Mouse (Mus musculus) embryonic facial prominence, embryonic 12.5 days (tissue): ENCODE measurements at regions not wholly inside any gene's neighbourhood (a gene's known extent, or its start where the extent isn't known, plus 50 kb on each side); places are given as distances from the start of the nearest gene placed in this dataset.
A peak's percentile ranks its signal among the peaks of the same experiment; 100 is the strongest.

Experiments
- ATAC-seq: fragments of 200-750 bp; cut with Nextera tagmentation; 2 replicates; pipeline ENCODE4 v1.8.0; 2017; ENCODE audit not compliant: insufficient number of reproducible peaks, insufficient read depth, low FRiP score, low TSS enrichment
- H3K27ac ChIP-seq: fragments of 300-500 bp; sonication (generic); 2 replicates; pipeline ENCODE4 v1.5.1; 2016; ENCODE audit warnings: mild to moderate bottlenecking
- H3K27me3 ChIP-seq: fragments of 300-500 bp; sonication (generic); 2 replicates; pipeline ENCODE4 v1.6.1; 2016; ENCODE audit warnings: mild to moderate bottlenecking, moderate library complexity
- H3K36me3 ChIP-seq: fragments of 300-500 bp; sonication (generic); 2 replicates; pipeline ENCODE4 v1.6.1; 2016; ENCODE audit warnings: mild to moderate bottlenecking
- H3K4me1 ChIP-seq: fragments of 300-500 bp; sonication (generic); 2 replicates; pipeline ENCODE4 v1.6.1; 2016
- H3K4me2 ChIP-seq: fragments of 300-500 bp; sonication (generic); replicated peaks from 2 replicates; pipeline ENCODE4 v1.6.1; 2016; ENCODE audit warnings: mild to moderate bottlenecking, moderate library complexity
- H3K4me3 ChIP-seq: fragments of 300-500 bp; sonication (generic); 2 replicates; pipeline ENCODE4 v1.5.1; 2016; ENCODE audit warnings: mild to moderate bottlenecking
- H3K9ac ChIP-seq: fragments of 300-500 bp; sonication (generic); 2 replicates; pipeline ENCODE4 v1.6.1; 2016; ENCODE audit warnings: mild to moderate bottlenecking, moderate library complexity
- H3K9me3 ChIP-seq: fragments of 300-500 bp; sonication (generic); 2 replicates; pipeline ENCODE4 v1.6.1; 2016; ENCODE audit warnings: mild to moderate bottlenecking, moderate library complexity
- WGBS: fragments of 180-500 bp; shearing (Covaris S2); methylation state at CpG from one replicate; pipeline ENCODE4 v1.1.7; 2016; 5-methylcytosine and 5-hydroxymethylcytosine counted together

- Histone ChIP-seq H3K36me3 (no peaks in the 10 kb centered on the region), H3K9me3 (no peaks in the 10 kb centered on the region), H3K27me3 (no peaks in the 10 kb centered on the region), H3K4me1 (no peaks in the 10 kb centered on the region), H3K9ac (no peak overlapping the region), H3K4me2 (no peak overlapping the region), H3K4me3 (no peak overlapping the region), H3K27ac (no peak overlapping the region)
- 84% methylated on average over 5 of the region's 5 CpGs for WGBS
- ATAC-seq, result no peak
Observed at GRCm38 (mm10) chr3:80042756-80043484, 158.6 kb downstream of the Fam198b start.

DNA sequence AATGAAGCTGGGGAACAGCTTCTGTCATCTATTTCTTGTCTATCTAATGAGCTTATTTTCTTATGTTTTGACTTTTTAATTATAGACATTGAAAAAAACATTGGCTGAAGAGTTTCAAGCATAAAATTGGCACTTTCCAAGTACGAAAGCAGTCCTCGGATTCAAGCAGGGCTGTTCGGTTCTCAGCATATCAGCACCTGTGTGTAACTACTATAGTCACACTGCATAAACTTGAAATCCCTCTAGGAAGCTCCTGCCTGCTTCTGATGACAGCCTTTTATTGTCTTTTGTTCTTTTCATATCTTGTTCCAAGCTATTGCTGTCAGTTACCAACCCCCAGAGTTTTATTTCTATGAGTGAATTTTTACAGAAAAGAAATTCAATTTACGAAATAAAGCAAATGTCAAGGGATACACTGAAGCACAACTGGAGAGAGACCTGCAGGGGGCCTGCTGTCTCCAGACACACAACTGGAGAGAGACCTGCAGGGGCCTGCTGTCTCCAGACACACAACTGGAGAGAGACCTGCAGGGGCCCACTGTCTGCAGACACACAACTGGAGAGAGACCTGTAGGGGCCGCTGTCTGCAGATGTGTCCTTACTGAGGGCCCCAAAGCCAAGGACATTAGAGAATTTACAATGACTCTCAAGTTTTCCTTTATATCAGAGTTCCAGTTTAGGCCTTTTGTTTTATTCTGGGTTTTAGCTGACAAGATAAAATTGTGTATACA, 165.3 kb downstream of the Fam198b start:
- H3K4me3 ChIP-seq, result no peak overlapping the region
- H3K27me3 ChIP-seq, result no peaks in the 10 kb centered on the region
- no peak overlapping the region for H3K9ac ChIP-seq
- no peaks in the 10 kb centered on the region for H3K9me3 ChIP-seq
- WGBS, result 83% methylated on average over 5 of the region's 5 CpGs
- H3K4me2 ChIP-seq, result no peak overlapping the region
- H3K27ac ChIP-seq, result no peak overlapping the region
- H3K4me1 ChIP-seq, result no peaks in the 10 kb centered on the region
- no peak for ATAC-seq
- H3K36me3 ChIP-seq, result no peaks in the 10 kb centered on the region

DNA sequence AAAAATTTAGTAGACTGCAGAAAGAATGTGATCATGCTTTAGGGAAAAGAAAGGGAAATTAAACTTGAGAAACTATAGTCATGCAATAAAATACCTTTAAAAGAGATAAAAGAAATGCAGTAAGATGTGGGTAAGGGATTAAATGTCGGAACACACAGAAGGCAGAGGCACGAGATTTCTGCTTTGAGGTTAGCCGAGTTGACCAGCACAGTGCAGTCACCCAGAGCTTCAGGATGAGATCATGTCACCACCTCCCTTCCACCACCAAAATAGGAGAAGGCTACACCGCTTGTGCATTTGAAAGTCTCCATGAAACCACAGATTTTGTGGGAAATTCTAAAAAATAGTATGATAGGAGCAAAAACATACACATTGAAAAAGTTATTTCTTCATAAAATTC, 166.6 kb downstream of the Fam198b start:
- 68% methylated on average over 4 of the region's 4 CpGs for WGBS
- H3K36me3 ChIP-seq, result no peaks in the 10 kb centered on the region
- ATAC-seq, result no peak

GRCm38 (mm10) chr3:80051963-80052362, 167.6 kb downstream of the Fam198b start:
- no peaks in the 10 kb centered on the region for H3K27me3 ChIP-seq
- H3K27ac ChIP-seq, result no peak overlapping the region
- H3K36me3 ChIP-seq, result no peaks in the 10 kb centered on the region
- no peak for ATAC-seq
- 73% methylated on average over 4 of the region's 4 CpGs for WGBS
- no peaks in the 10 kb centered on the region for H3K9me3 ChIP-seq
- H3K4me3 ChIP-seq, result no peak overlapping the region
- no peak overlapping the region for H3K9ac ChIP-seq
- H3K4me1 ChIP-seq, result no peaks in the 10 kb centered on the region
- no peak overlapping the region for H3K4me2 ChIP-seq

More for the DNA sequence above, 166.6 kb downstream of the Fam198b start:
- H3K27ac ChIP-seq, result no peak overlapping the region
- no peaks in the 10 kb centered on the region for H3K4me1 ChIP-seq
- no peaks in the 10 kb centered on the region for H3K27me3 ChIP-seq
- H3K9me3 ChIP-seq, result no peaks in the 10 kb centered on the region
- H3K9ac ChIP-seq, result no peak overlapping the region
- H3K4me3 ChIP-seq, result no peak overlapping the region
- no peak overlapping the region for H3K4me2 ChIP-seq

DNA sequence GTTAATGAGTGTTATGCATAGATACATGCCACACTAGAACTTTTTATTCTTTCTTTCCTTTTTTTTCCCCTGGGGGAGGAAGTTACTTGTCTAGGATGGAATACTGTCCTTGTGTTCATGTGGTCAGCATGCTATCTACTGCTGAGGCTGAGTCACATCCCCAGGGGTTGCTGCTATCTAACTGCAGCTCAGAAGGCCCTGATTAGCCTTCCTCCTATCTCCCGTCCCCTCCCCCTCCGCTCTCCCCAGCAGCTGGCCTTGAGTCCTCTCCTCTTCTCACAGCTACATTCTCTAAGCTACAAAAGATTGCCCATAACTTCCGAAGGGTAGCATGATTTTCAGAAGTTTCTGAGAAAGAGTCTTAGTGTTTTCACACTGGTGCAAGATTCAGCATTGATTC, 168.5 kb downstream of the Fam198b start:
- H3K27ac ChIP-seq, result no peak overlapping the region
- no peaks in the 10 kb centered on the region for H3K36me3 ChIP-seq
- 57% methylated on average over 3 of the region's 3 CpGs for WGBS
- no peak overlapping the region for H3K4me2 ChIP-seq
- no peak for ATAC-seq
- H3K27me3 ChIP-seq, result no peaks in the 10 kb centered on the region
- H3K4me3 ChIP-seq, result no peak overlapping the region
- no peak overlapping the region for H3K9ac ChIP-seq
- H3K9me3 ChIP-seq, result no peaks in the 10 kb centered on the region
- H3K4me1 ChIP-seq, result no peaks in the 10 kb centered on the region

- no peaks in the 10 kb centered on the region for H3K27me3 ChIP-seq
- no peaks in the 10 kb centered on the region for H3K9me3 ChIP-seq
- H3K4me3 ChIP-seq, result no peak overlapping the region
- no peaks in the 10 kb centered on the region for H3K4me1 ChIP-seq
- H3K9ac ChIP-seq, result no peak overlapping the region
- no peak overlapping the region for H3K27ac ChIP-seq
- ATAC-seq, result no peak
- no peak overlapping the region for H3K4me2 ChIP-seq
- 83% methylated on average over 2 of the region's 2 CpGs for WGBS
- no peaks in the 10 kb centered on the region for H3K36me3 ChIP-seq
Observed at GRCm38 (mm10) chr3:80053435-80053834, 169.1 kb downstream of the Fam198b start.

- H3K9me3 ChIP-seq, result no peaks in the 10 kb centered on the region
Observed at GRCm38 (mm10) chr3:80056636-80057350, 172.5 kb downstream of the Fam198b start.

GRCm38 (mm10) chr3:80058722-80059121, 174.4 kb downstream of the Fam198b start:
- WGBS, result 47% methylated on average over 2 of the region's 2 CpGs

More at GRCm38 (mm10) chr3:80056636-80057350, 172.5 kb downstream of the Fam198b start:
- no peaks in the 10 kb centered on the region for H3K36me3 ChIP-seq
- no peak for ATAC-seq
- H3K27me3 ChIP-seq, result no peaks in the 10 kb centered on the region
- no peak overlapping the region for H3K4me2 ChIP-seq
- no peak overlapping the region for H3K27ac ChIP-seq
- H3K4me3 ChIP-seq, result no peak overlapping the region
- no peaks in the 10 kb centered on the region for H3K4me1 ChIP-seq
- WGBS, result 69% methylated on average over 6 of the region's 6 CpGs
- no peak overlapping the region for H3K9ac ChIP-seq

GRCm38 (mm10) chr3:80070726-80071125, 186.4 kb downstream of the Fam198b start:
- 82% methylated on average over 5 of the region's 5 CpGs for WGBS
- no peak for ATAC-seq

More at GRCm38 (mm10) chr3:80058722-80059121, 174.4 kb downstream of the Fam198b start:
- Histone ChIP-seq H3K36me3 (no peaks in the 10 kb centered on the region), H3K4me2 (no peak overlapping the region), H3K9ac (no peak overlapping the region), H3K27me3 (no peaks in the 10 kb centered on the region), H3K4me3 (no peak overlapping the region), H3K27ac (no peak overlapping the region), H3K4me1 (no peaks in the 10 kb centered on the region), H3K9me3 (no peaks in the 10 kb centered on the region)
- ATAC-seq, result no peak

GRCm38 (mm10) chr3:80079801-80080418, 195.6 kb downstream of the Fam198b start:
- no peak for ATAC-seq
- H3K4me3 ChIP-seq, result 0 out of 2 replicates have a peak overlapping the region, but pooled peaks have one; percentile 13
- H3K4me2 ChIP-seq, result peak overlapping the region; percentile 33

More at GRCm38 (mm10) chr3:80070726-80071125, 186.4 kb downstream of the Fam198b start:
- Histone ChIP-seq H3K36me3 (no peaks in the 10 kb centered on the region), H3K4me2 (no peak overlapping the region), H3K4me1 (no peaks in the 10 kb centered on the region), H3K9me3 (no peaks in the 10 kb centered on the region), H3K27me3 (no peaks in the 10 kb centered on the region), H3K4me3 (no peak overlapping the region), H3K27ac (no peak overlapping the region), H3K9ac (no peak overlapping the region)

GRCm38 (mm10) chr3:80081210-80081609, 196.9 kb downstream of the Fam198b start:
- Histone ChIP-seq H3K27ac (no peak overlapping the region), H3K4me3 (no peak overlapping the region), H3K9me3 (no peaks in the 10 kb centered on the region), H3K4me1 (no peaks in the 10 kb centered on the region), H3K4me2 (no peak overlapping the region), H3K9ac (no peak overlapping the region), H3K36me3 (no peaks in the 10 kb centered on the region), H3K27me3 (no peaks in the 10 kb centered on the region)
- WGBS, result 32% methylated on average over 7 of the region's 7 CpGs
- no peak for ATAC-seq

More at GRCm38 (mm10) chr3:80079801-80080418, 195.6 kb downstream of the Fam198b start:
- H3K9me3 ChIP-seq, result no peaks in the 10 kb centered on the region
- WGBS, result 9% methylated on average over 10 of the region's 10 CpGs
- H3K4me1 ChIP-seq, result no peaks in the 10 kb centered on the region
- no peaks in the 10 kb centered on the region for H3K27me3 ChIP-seq
- no peak overlapping the region for H3K9ac ChIP-seq
- no peak overlapping the region for H3K27ac ChIP-seq
- H3K36me3 ChIP-seq, result no peaks in the 10 kb centered on the region
